Mouse (Mus musculus) stomach, postnatal 0 days (tissue): Measurements from ENCODE around the gene Dab1.

ENCODE experiments used
- CTCF ChIP-seq: IDR thresholded peaks from 2 replicates; pipeline ENCODE4 v1.5.1; 2016; ENCODE audit warnings: antibody characterized with exemption, low read depth, mild to moderate bottlenecking, moderate library complexity
- EP300 ChIP-seq: optimal IDR thresholded peaks from 2 replicates; pipeline ENCODE3; 2016; ENCODE audit warnings: antibody characterized with exemption

DNA sequence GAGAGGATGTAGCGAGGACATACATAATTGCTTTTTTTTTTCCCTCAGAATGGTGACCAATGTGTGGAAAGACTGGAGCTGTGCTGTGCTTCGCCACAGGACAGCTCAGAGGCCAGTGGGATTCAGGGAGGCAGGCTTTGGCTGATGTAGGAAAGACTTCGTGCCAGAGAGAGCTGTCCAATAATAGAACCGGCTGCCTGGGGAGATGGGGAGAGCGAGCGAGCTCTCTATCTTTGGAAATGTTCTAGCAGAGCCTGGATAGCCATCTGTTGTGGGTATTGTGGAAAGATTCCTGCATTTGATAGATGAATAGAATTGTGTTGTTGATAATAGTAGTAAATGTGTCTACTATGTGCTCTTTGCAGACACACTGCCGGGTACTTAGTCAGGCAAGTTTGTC is 833.4 kb downstream of the Dab1 start:
- no peak for TF ChIP-seq EP300
- no peak for TF ChIP-seq CTCF
